Mouse (Mus musculus) testis, postnatal 14 days (tissue): ENCODE data around the gene Eid3.

Experiments
- DNase-seq: peaks from one replicate; pipeline ENCODE4 v3.0.0; 2021; ENCODE audit warnings: low spot score

Eid3 gene

DNA sequence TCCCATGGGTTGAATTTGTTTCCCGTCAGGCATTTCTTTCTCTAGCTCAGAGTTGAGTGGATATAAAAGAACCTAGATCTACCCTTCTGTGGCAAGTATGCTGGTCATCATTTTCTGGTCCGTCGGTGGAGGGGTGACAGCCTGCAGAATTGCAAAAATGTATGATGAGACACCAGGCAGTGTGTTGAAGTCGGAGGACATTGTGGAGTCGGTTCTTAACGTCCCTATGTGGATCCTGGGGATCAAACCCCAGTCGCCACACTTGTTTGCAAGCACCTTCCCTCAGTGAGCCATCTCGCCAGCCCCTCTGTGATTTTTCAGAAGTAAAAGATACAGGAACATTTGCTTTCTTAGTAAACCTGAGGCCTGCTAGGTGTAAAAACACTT is 5.5 kb upstream of the Eid3 start:
- no peak for DNase-seq

DNA sequence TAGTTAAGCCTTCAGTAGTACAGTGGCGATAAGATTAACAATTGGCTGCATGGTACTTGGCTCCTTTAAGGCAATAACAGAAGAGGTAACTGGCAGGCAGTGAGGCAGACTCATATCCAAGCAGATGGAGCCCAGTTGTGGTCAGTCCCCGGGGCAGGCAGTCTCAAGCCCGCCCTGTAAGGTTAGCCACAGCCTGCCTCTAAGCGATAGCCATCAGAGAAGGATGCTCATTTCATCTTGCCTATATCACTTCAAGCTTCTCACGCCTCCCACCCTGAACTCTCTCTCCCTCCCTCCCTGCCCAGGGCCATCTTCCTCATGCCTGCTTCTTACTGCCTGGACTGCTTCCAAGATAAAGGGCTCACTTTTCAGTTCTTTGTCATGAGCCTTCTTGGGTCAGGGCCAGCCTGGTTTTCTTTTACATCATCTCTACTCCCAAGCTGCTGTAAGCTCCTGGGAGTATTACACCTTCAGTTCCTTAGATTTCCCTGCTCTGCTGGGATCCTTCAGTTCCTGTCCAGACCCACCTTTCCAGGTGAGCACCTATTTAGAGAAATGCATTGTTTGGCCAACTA is 3.2 kb upstream of the Eid3 start:
- DNase-seq, result no peak

DNA sequence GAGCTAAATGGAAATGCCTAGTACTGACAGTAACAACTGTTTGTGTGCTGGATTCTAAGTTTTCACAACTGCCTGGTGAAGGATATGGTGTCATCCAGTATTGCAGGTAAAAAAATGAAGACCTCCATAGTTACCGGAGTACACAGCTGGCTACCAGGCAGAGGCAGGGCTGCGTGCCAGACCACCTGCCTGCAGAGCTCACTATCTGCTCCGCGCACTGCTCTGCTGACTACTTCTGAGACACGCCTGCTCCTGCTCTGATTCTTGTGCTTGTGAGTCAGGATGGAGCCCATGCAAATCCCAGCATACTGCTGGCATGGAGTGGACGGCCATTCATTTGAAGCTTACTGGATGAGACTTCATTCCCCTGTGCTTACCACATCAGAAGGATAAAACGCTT is 2.6 kb upstream of the Eid3 start:
- no peak for DNase-seq

DNA sequence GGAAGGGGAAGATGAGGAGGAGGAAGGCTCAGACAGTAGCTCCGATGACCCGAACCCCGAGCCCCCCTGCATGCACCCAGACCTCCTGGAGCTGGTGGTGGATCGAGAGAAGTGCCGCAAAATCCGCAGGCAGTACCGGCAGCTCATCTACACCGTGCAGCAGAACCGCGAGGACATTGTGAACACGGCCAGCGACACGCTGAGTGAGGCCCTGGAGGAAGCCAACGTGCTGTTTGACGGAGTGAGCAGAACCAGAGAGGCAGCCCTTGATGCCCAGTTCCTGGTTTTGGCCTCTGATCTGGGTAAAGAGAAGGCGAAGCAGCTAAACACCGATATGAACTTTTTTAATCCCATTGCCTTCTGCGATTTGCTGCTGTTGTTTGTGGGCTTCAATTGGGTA is 406 bp downstream of the Eid3 start:
- DNase-seq, result no peak

GRCm38 (mm10) chr10:82868418-82869086 is 2.1 kb downstream of the Eid3 start:
- no peak for DNase-seq

GRCm38 (mm10) chr10:82875446-82875845 is 9.0 kb downstream of the Eid3 start:
- no peak for DNase-seq

DNA sequence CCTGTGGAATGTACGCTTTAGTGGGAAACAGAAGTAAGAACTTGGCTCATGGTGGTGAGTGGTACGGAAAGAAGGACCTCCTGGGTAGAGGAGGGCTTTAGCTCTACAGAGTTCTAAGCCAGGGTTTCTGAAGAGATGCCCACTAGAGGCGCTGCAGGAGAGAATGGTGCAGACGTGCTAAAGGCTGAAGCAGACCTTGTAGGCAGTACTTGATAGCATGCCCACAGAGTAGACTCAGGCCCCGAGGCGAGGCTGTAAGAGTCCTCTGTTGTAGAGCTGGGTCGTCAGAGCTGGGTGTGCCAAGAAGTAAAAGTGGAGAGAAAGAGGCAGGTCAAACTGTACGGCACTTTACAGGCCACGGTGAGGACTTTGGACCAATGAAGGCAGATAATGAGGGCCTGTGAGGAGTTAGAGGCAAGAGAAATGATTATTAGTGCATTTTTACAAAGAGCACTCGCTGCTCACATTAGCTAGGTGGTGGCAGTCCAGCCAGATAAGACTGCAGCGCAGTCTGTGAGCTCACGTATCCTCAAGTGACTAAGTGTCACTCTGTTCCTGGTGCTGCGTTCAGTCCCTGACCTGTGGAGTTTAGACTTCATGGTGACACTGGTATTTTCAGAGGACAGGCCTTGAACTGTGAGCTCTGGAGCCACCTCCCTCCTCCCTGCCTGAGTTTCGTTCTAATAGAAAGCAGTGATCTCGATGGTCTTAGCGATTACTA is 9.8 kb downstream of the Eid3 start:
- DNase-seq, result no peak

DNA sequence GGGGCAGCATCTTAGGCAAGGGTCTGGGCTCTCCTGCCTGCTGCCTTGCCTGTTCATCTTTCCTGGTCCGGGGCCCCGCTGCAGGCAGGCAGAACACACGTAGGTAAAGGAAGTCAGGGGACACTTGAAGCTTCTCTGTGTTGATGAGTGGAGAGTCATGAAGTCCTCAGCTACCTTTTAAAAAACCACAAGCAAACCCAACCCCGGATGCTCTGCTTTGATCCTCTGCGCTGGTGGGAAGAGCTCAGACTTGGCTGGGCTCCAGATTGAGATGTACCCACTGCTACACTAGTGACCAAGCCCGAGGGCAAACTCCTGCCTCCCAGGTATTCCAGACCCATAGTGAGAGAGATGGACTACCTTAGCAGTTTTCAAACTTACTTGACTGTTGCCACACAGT is 20.9 kb downstream of the Eid3 start:
- DNase-seq, result no peak

GRCm38 (mm10) chr10:82888576-82888975 is 22.1 kb downstream of the Eid3 start:
- no peak for DNase-seq

DNA sequence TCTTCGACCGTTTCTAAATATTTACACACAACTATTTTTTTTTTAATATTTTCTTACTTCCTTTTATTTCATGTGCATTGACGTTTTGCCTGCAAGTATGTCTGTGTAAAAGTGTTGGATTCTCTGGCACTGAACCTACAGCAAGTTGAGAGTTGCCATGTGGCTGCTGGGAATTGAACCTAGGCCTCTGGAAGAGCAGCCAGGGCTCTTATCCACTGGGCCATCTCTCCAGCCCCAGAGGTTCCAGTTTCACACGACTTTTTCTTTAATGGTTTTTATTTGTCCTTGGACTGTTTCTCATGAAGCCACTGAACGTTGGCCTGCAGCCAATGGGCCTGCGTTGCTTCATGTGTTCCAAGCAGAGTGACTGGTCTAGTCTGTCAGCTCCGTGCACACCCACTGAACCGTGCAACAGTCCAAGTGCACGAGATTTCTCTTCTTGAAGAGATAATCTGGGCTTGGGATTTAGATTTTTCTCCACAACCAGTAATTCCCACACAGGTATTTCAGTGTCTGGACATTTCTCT is 23.1 kb downstream of the Eid3 start:
- peak; percentile 62 for DNase-seq

DNA sequence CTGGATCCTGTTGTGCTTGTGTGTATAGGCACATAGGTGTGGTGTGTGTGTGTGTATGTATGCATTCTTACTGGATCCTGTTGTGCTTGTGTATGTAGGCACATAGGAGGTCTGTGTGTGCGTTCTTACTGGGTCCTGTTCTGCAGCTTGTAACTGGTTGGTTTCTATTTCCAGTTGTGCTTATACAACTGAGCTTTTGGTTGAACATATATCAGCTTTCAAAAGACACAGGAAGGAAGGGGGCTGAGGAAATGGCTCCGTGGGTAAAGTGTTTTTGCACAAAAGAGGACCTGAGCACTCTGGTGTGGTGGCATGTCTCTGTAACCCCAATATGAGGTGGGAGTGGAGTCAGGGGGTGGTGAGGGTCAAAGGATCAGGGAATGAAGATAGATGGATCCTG is 24.5 kb downstream of the Eid3 start:
- DNase-seq, result no peak

GRCm38 (mm10) chr10:82891427-82891826 is 25.0 kb downstream of the Eid3 start:
- no peak for DNase-seq

DNA sequence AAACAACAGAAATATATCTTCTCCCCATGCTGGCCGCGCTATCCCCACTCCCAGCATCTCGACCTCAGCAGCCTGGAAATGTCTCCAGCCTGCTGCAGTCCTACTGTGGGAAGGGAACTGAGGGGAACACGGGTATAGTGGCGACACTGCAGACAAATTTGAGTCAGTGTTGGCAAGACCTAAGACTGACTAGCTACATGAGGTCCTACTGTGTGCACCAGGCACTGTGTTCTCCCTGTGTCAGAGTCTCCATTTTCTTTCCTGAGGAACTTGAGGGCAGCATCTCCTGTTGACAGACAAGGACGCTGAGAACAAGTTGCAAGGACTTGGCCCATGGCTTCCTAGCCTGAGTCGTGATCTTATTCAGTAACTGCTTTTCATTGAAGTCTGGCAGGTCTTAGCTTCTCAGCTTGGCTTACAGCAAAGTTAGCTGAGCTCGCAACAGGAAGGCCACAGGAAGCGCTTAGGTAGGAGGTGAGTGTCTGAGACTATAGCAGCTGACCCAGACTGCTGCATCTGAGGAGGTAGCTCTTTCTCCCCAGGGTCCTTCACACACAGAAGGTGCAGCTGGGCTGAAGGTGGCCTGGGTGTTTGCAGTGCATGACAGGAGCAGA is 26.1 kb downstream of the Eid3 start:
- DNase-seq, result no peak

DNA sequence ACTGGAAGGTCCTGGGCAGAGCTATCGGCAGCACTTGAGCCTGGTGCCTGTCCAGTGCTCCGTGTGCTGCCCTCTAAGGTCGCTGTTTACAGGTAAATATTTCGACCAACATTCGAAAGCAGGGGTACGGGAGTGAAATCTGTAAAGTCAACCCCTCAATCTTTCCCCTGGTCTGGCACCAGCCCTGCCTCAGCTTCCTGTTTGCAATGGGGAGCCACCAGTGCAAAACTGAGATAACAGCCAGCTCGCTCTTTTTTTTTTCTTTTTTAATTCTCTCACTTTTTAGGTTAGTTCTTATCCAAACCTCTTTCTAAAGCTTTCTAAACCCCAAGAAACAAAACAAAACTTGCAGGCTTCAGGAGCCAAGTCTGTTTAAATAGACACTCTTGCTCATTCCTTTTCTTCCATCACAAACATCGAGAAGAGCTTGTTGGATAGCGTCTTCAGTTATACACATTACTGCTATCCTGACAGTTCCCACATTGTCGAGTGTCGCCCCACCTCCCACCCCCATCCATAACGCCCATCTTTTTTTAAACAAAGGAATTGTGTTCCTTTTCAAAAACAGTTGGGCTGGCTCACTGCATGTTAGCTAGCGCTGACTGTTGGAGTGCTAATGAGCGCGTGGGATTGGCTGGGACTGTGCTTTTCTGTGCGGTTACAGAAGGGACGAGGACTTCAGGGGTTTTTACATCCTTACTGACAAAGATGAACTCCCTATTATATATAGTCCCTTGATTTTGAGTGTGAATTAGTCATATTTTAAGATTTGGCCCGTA is 27.6 kb downstream of the Eid3 start:
- DNase-seq, result no peak

- DNase-seq, result no peak
Measured at GRCm38 (mm10) chr10:82897936-82898335, 31.5 kb downstream of the Eid3 start.

DNA sequence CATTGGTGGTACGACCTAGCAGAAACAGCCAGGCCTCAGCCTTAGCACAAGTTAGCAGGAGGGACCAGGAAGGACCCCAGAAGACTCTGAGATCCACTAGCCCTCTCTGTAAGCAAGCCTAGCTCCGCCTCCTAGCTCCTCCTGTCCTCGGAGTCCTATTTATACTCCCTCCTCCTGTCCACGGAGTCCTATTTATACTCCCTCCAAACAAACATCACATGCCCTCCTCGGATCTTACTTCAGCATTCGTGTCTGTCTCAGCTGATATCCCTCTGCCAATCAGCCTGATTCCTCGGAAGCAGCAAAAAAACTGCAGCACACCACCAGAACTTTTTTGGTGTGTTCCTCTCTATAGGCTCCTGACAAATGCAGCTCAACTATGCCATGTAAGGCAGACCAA is 32.5 kb downstream of the Eid3 start:
- DNase-seq, result no peak

DNA sequence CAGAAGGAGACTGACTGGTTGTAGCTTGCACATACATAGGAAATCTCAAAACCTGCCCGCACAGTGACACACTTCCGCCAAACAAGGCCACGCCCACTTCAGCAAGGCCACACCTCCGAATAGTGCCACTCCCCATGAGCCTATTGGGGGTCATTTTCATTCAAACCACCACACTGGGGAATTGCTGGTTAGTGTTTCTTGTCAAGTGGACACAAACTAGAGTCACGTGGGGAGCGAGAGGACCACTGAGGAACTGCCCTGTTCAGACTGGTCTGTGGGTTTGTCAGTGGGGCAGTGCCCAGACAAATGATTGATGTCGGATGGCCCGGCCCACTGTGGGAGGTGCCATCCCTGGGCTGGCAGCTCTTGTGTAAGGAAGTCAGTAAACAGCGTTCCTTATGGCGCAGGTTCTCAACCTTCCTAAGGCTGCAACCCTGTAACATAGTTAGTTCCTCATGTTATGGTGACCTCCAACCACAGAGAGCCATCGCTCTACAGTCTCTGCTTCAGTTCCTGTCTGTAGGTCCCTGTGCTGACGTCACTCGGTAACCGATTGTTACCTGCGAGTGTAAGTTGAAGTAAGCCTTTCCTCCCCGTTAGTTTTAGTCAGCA is 33.5 kb downstream of the Eid3 start:
- DNase-seq, result peak; percentile 40

- no peak for DNase-seq
Measured at GRCm38 (mm10) chr10:82900546-82900945, 34.1 kb downstream of the Eid3 start.

DNA sequence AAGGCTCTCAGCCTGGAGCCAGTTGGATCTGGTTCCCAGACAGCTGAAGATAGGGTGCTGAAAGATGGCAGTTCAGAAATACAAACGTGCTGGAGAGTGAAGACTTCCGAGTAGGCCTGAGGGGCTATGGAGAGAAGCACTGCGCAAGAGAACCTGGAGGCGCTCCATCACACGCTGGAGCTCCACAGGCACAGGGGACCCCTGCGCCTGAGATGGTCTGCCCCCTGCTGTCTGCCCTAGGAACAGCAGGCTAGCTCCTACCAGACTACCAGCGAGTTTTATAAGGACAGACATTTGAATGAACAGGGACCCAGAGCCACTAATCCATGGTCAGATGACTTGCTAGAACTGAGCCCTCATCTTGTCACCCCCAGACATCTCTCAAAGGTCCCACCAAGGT is 35.0 kb downstream of the Eid3 start:
- peak; percentile 80 for DNase-seq

GRCm38 (mm10) chr10:82908526-82908925 is 42.1 kb downstream of the Eid3 start:
- no peak for DNase-seq

GRCm38 (mm10) chr10:82909382-82909781 is 43.0 kb downstream of the Eid3 start:
- peak; percentile 14 for DNase-seq

- DNase-seq, result no peak
Measured at GRCm38 (mm10) chr10:82910198-82910597, 43.8 kb downstream of the Eid3 start.
